Mouse (Mus musculus) stomach, embryonic 16.5 days (tissue): Measurements from ENCODE around the gene Foxp1. TPM values are rescaled to one million over a fixed set of nuclear protein-coding genes. Genes with fewer than 3 reads are reported as not detected.
A peak's percentile ranks its signal among the peaks of the same experiment; 100 is the strongest.

ENCODE experiments used
- ATAC-seq: fragments of 200-750 bp; cut with Nextera tagmentation; 2 replicates; pipeline ENCODE4 v1.8.0; 2017; ENCODE audit warnings: moderate number of reproducible peaks, moderate TSS enrichment; ENCODE audit not compliant: insufficient read depth, low FRiP score
- H3K27ac ChIP-seq: fragments of 300-500 bp; sonication (generic); 2 replicates; pipeline ENCODE4 v1.5.1; 2014; ENCODE audit warnings: low read length
- H3K27me3 ChIP-seq: fragments of 300-500 bp; sonication (generic); 2 replicates; pipeline ENCODE4 v1.6.1; 2014; ENCODE audit warnings: low read length, control low read depth, mixed read lengths; ENCODE audit not compliant: control insufficient read depth, insufficient read depth
- H3K36me3 ChIP-seq: fragments of 300-500 bp; sonication (generic); 2 replicates; pipeline ENCODE4 v1.6.1; 2014; ENCODE audit warnings: low read length; ENCODE audit not compliant: control insufficient read depth, insufficient read depth
- H3K4me1 ChIP-seq: fragments of 300-500 bp; sonication (generic); 2 replicates; pipeline ENCODE4 v1.6.1; 2014; ENCODE audit warnings: low read length, control low read depth, mixed read lengths; ENCODE audit not compliant: control insufficient read depth, insufficient read depth
- H3K4me2 ChIP-seq: fragments of 300-500 bp; sonication (generic); 2 replicates; pipeline ENCODE4 v1.6.1; 2014; ENCODE audit warnings: low read depth, low read length, mixed read lengths
- H3K4me3 ChIP-seq: fragments of 300-500 bp; sonication (generic); replicated peaks from 2 replicates; pipeline ENCODE4 v1.5.1; 2014; ENCODE audit warnings: mild to moderate bottlenecking, low read length
- H3K9ac ChIP-seq: fragments of 300-500 bp; sonication (generic); 2 replicates; pipeline ENCODE4 v1.6.1; 2014; ENCODE audit warnings: low read length
- H3K9me3 ChIP-seq: fragments of 300-500 bp; sonication (generic); replicated peaks from 2 replicates; pipeline ENCODE4 v1.6.1; 2016; ENCODE audit warnings: low read length, control low read depth; ENCODE audit not compliant: control insufficient read depth
- WGBS: fragments of 180-500 bp; shearing (Covaris S2); extraction: QIAGEN DNeasy Blood & Tissue Kit; methylation state at CpG from one replicate; pipeline ENCODE4 v1.1.7; 2014; 5-methylcytosine and 5-hydroxymethylcytosine counted together
- polyA plus RNA-seq: library from polyadenylated mRNA; unstranded; fragments of >200 nt; fragmentation: Nextera tagmentation; extraction: Ambion mirVana; gene quantifications from 2 replicates; pipeline ENCODE4 v1.2.1, GENCODE M21; 2015

Foxp1 gene
- polyA plus RNA-seq, 1 experiment from 2014 or later = 108 TPM

- peaks cover 4% of the 10 kb centered on the region; the same call in 1 of the 2 replicates for H3K4me1 ChIP-seq
- WGBS = 71% methylated on average over 6 of the region's 6 CpGs
- no peak for ATAC-seq
- H3K9me3 ChIP-seq = no peaks in the 10 kb centered on the region
- no peak overlapping the region for H3K27ac ChIP-seq
- H3K4me3 ChIP-seq = no peak overlapping the region
- H3K36me3 ChIP-seq = no peaks in the 10 kb centered on the region
- no peak overlapping the region for H3K9ac ChIP-seq
- H3K4me2 ChIP-seq = no peak overlapping the region
- H3K27me3 ChIP-seq = no peaks in the 10 kb centered on the region
These were observed 294.1 kb downstream of the Foxp1 start for GRCm38 (mm10) chr6:99228336-99228870.

GRCm38 (mm10) chr6:99221147-99221546 lies 301.4 kb downstream of the Foxp1 start:
- Histone ChIP-seq H3K9me3 (no peaks in the 10 kb centered on the region), H3K27ac (no peak overlapping the region), H3K4me1 (peaks cover 11% of the 10 kb centered on the region), H3K9ac (no peak overlapping the region), H3K27me3 (no peaks in the 10 kb centered on the region), H3K36me3 (no peaks in the 10 kb centered on the region), H3K4me2 (no peak overlapping the region), H3K4me3 (no peak overlapping the region)
- WGBS = 73% methylated on average over 5 of the region's 5 CpGs
- ATAC-seq = no peak

GRCm38 (mm10) chr6:99220472-99220871 lies 302.0 kb downstream of the Foxp1 start:
- no peak for ATAC-seq
- H3K4me3 ChIP-seq = no peak overlapping the region
- no peaks in the 10 kb centered on the region for H3K9me3 ChIP-seq
- H3K27ac ChIP-seq = no peak overlapping the region
- 93% methylated on average over 3 of the region's 3 CpGs for WGBS
- no peaks in the 10 kb centered on the region for H3K36me3 ChIP-seq
- no peaks in the 10 kb centered on the region for H3K27me3 ChIP-seq
- no peak overlapping the region for H3K9ac ChIP-seq
- H3K4me2 ChIP-seq = no peak overlapping the region
- H3K4me1 ChIP-seq = peaks cover 11% of the 10 kb centered on the region

- Histone ChIP-seq H3K9ac (no peak overlapping the region), H3K27me3 (no peaks in the 10 kb centered on the region), H3K4me2 (no peak overlapping the region), H3K27ac (no peak overlapping the region), H3K9me3 (no peaks in the 10 kb centered on the region), H3K4me1 (peaks cover 6% of the 10 kb centered on the region), H3K36me3 (no peaks in the 10 kb centered on the region), H3K4me3 (no peak overlapping the region)
- WGBS = 63% methylated on average over 2 of the region's 2 CpGs
- peak; percentile 58; the same call in 1 of the 2 replicates for ATAC-seq
These were observed 304.7 kb downstream of the Foxp1 start for GRCm38 (mm10) chr6:99217846-99218245.

GRCm38 (mm10) chr6:99217155-99217554 lies 305.4 kb downstream of the Foxp1 start:
- ATAC-seq = no peak
- Histone ChIP-seq H3K4me2 (no peak overlapping the region), H3K4me1 (peaks cover 6% of the 10 kb centered on the region), H3K9ac (no peak overlapping the region), H3K36me3 (no peaks in the 10 kb centered on the region), H3K4me3 (no peak overlapping the region), H3K27me3 (no peaks in the 10 kb centered on the region), H3K9me3 (no peaks in the 10 kb centered on the region), H3K27ac (no peak overlapping the region)
- WGBS = 86% methylated on average over 7 of the region's 7 CpGs

- Histone ChIP-seq H3K9me3 (no peaks in the 10 kb centered on the region), H3K27ac (no peak overlapping the region), H3K4me1 (peaks cover 4% of the 10 kb centered on the region), H3K9ac (no peak overlapping the region), H3K4me2 (no peak overlapping the region), H3K4me3 (no peak overlapping the region), H3K36me3 (no peaks in the 10 kb centered on the region), H3K27me3 (no peaks in the 10 kb centered on the region)
- ATAC-seq = no peak
- 79% methylated on average over 4 of the region's 4 CpGs for WGBS
These were observed 310.1 kb downstream of the Foxp1 start for GRCm38 (mm10) chr6:99212461-99212860.

GRCm38 (mm10) chr6:99211663-99212333 lies 310.7 kb downstream of the Foxp1 start:
- Histone ChIP-seq H3K4me1 (peaks cover 7% of the 10 kb centered on the region), H3K27me3 (no peaks in the 10 kb centered on the region), H3K9ac (no peak overlapping the region), H3K9me3 (no peaks in the 10 kb centered on the region), H3K36me3 (no peaks in the 10 kb centered on the region), H3K4me2 (no peak overlapping the region), H3K4me3 (no peak overlapping the region), H3K27ac (no peak overlapping the region)
- ATAC-seq = no peak
- 74% methylated on average over 5 of the region's 5 CpGs for WGBS

- no peaks in the 10 kb centered on the region for H3K36me3 ChIP-seq
- no peak overlapping the region for H3K27ac ChIP-seq
- ATAC-seq = no peak
- H3K27me3 ChIP-seq = no peaks in the 10 kb centered on the region
- H3K9ac ChIP-seq = no peak overlapping the region
- H3K4me2 ChIP-seq = no peak overlapping the region
- no peaks in the 10 kb centered on the region for H3K9me3 ChIP-seq
- WGBS = 88% methylated on average over 7 of the region's 7 CpGs
- H3K4me1 ChIP-seq = peaks cover 20% of the 10 kb centered on the region
- H3K4me3 ChIP-seq = no peak overlapping the region
These were observed 312.4 kb downstream of the Foxp1 start for GRCm38 (mm10) chr6:99210161-99210560.

- H3K27ac ChIP-seq = peak overlapping the region; percentile 31
These were observed 315.2 kb downstream of the Foxp1 start for GRCm38 (mm10) chr6:99207226-99207885.

More at GRCm38 (mm10) chr6:99207226-99207885, 315.2 kb downstream of the Foxp1 start:
- no peak for ATAC-seq
- Histone ChIP-seq H3K36me3 (no peaks in the 10 kb centered on the region), H3K4me1 (peaks cover 36% of the 10 kb centered on the region), H3K4me3 (no peak overlapping the region), H3K27me3 (no peaks in the 10 kb centered on the region), H3K4me2 (no peak overlapping the region), H3K9ac (no peak overlapping the region), H3K9me3 (no peaks in the 10 kb centered on the region)
- 61% methylated on average over 6 of the region's 6 CpGs for WGBS
